Mouse (Mus musculus) testis, postnatal 10 days (tissue): Measurements from ENCODE around the gene Tex2.
"Not testable (repeated sequence)": the region's sequence is repeated elsewhere in the genome, so short reads cannot be mapped to it uniquely, and the experiment has no call there.

Experiments used
- DNase-seq: peaks from one replicate; pipeline ENCODE4 v3.0.0; 2021; ENCODE audit warnings: low spot score

The Tex2 gene

GRCm38 (mm10) chr11:106506211-106506610, 107.0 kb downstream of the Tex2 start:
- no peak for DNase-seq

- no peak for DNase-seq
Measured at GRCm38 (mm10) chr11:106504129-106504528, 109.1 kb downstream of the Tex2 start.

- no peak for DNase-seq
Measured at GRCm38 (mm10) chr11:106503425-106503717, 109.9 kb downstream of the Tex2 start.

GRCm38 (mm10) chr11:106502631-106503424, 110.4 kb downstream of the Tex2 start:
- no peak for DNase-seq

GRCm38 (mm10) chr11:106502159-106502505, 111.1 kb downstream of the Tex2 start:
- no peak for DNase-seq

- DNase-seq: peak; percentile 72
Measured at GRCm38 (mm10) chr11:106501308-106502158, 111.7 kb downstream of the Tex2 start.

- peak; percentile 88 for DNase-seq
Measured at GRCm38 (mm10) chr11:106500393-106501307, 112.6 kb downstream of the Tex2 start.

GRCm38 (mm10) chr11:106498739-106499379, 114.4 kb downstream of the Tex2 start:
- DNase-seq: no peak

GRCm38 (mm10) chr11:106497926-106498325, 115.3 kb downstream of the Tex2 start:
- DNase-seq: no peak

GRCm38 (mm10) chr11:106497009-106497408, 116.2 kb downstream of the Tex2 start:
- not testable (repeated sequence) for DNase-seq

GRCm38 (mm10) chr11:106492984-106493669, 120.1 kb downstream of the Tex2 start:
- no peak for DNase-seq

- DNase-seq: peak; percentile 63
Measured at GRCm38 (mm10) chr11:106491393-106491792, 121.8 kb downstream of the Tex2 start.

- not testable (repeated sequence) for DNase-seq
Measured at GRCm38 (mm10) chr11:106490600-106490999, 122.6 kb downstream of the Tex2 start.

GRCm38 (mm10) chr11:106490057-106490456, 123.2 kb downstream of the Tex2 start:
- no peak for DNase-seq

GRCm38 (mm10) chr11:106489036-106489693, 124.1 kb downstream of the Tex2 start:
- DNase-seq: no peak

- DNase-seq: no peak
Measured at GRCm38 (mm10) chr11:106488126-106488561, 125.1 kb downstream of the Tex2 start.

- DNase-seq: peak; percentile 98
Measured at GRCm38 (mm10) chr11:106487733-106488115, 125.5 kb downstream of the Tex2 start, which contains the start of gene Ern1. Gene Ern1, minus strand, starts transcription at chr11:106487852.

- DNase-seq: peak; percentile 80
Measured at GRCm38 (mm10) chr11:106486866-106487732, 126.1 kb downstream of the Tex2 start.
